Mouse (Mus musculus) hindbrain, embryonic 10.5 days (tissue): ENCODE measurements around the gene Tubb4a. TPM values are rescaled to one million over a fixed set of nuclear protein-coding genes. Genes with fewer than 3 reads are reported as not detected.
A peak's percentile ranks its signal among the peaks of the same experiment; 100 is the strongest.

Experiments used
- DNase-seq: peaks from one replicate; pipeline ENCODE4 v3.0.0-alpha.2; 2017; ENCODE audit warnings: low spot score
- H3K27ac ChIP-seq: fragments of 300-500 bp; sonication (generic); 2 replicates; pipeline ENCODE4 v1.5.1; 2016; ENCODE audit warnings: mild to moderate bottlenecking, moderate library complexity
- H3K27me3 ChIP-seq: fragments of 300-500 bp; sonication (generic); 2 replicates; pipeline ENCODE4 v1.6.1; 2016; ENCODE audit warnings: mild to moderate bottlenecking; ENCODE audit not compliant: poor library complexity, insufficient read depth, severe bottlenecking
- H3K36me3 ChIP-seq: fragments of 300-500 bp; sonication (generic); 2 replicates; pipeline ENCODE4 v1.6.1; 2016; ENCODE audit warnings: mild to moderate bottlenecking, moderate library complexity
- H3K4me1 ChIP-seq: fragments of 300-500 bp; sonication (generic); replicated peaks from 2 replicates; pipeline ENCODE4 v1.6.1; 2016; ENCODE audit warnings: mild to moderate bottlenecking
- H3K4me3 ChIP-seq: fragments of 300-500 bp; sonication (generic); 2 replicates; pipeline ENCODE4 v1.5.1; 2016; ENCODE audit warnings: mild to moderate bottlenecking, moderate library complexity
- H3K9me3 ChIP-seq: fragments of 300-500 bp; sonication (generic); 2 replicates; pipeline ENCODE4 v1.6.1; 2016; ENCODE audit warnings: mild to moderate bottlenecking, moderate library complexity
- WGBS: fragments of 180-500 bp; shearing (Covaris S2); methylation state at CpG from one replicate; pipeline ENCODE4 v1.1.7; 2016; 5-methylcytosine and 5-hydroxymethylcytosine counted together
- polyA plus RNA-seq: library from polyadenylated mRNA; unstranded; fragments of >200 nt; fragmentation: Nextera tagmentation; extraction: Ambion mirVana; gene quantifications from 2 replicates; pipeline ENCODE4 v1.2.1, GENCODE M21; 2016

Tubb4a gene
- polyA plus RNA-seq, 1 experiment from 2014 or later = 167 TPM

DNA sequence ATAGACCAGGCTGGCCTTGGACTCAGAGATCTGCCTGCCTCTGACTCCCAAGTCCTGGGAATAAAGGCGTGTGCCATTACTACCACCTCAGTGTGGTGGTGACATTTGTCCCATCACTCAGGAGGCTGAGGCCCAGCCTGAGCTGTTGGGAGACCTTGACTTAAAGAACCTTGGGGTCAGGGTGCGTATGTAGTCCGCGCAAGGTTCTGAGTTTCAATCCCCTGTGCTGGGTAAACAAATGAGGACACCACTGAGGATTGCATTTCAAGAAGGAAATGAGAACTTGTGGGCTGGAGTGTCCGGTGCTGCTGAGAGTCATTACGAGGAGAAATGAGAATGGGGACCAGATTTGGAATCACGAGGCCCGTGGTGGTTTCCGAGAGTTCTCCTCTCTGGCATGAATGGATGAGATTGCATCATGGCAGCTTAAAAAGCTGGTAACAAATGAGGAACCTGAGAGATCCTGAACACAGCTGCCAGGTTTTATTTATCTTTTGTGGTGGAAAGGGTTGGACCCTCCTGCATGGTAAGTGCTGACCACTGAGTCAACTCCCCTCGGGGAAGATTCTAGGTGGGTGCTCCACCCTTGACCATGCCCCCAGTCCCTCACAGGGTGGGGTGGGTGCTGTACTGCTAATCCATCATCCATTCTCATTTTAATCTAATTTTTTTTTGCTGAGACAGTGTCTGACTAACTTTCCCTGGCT, 25.3 kb upstream of the Tubb4a start:
- 91% methylated on average over 10 of the region's 10 CpGs for WGBS

DNA sequence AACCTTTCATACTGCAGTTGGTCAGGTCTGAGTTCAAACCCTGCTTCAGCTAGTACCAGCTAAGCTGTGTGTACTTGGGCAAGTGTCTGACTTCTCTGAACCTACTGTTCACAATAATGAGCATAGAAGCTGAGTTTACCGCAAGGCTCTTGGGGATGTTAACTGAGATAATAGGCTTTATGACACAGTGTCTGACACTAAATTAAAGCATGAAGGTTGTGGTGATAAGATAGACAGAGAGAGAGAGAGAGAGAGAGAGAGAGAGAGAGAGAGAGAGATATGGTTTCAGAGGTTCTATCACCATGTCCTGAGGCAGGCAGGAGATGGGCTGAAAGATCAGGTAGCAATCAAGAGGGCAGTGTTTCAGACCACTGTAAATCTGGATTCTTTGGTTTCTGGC, 22.4 kb upstream of the Tubb4a start:
- H3K4me3 ChIP-seq = no peak overlapping the region
- DNase-seq = no peak
- WGBS = 83% methylated on average over 1 of the region's 1 CpGs
- peaks cover 24% of the 10 kb centered on the region for H3K4me1 ChIP-seq
- H3K27me3 ChIP-seq = no peaks in the 10 kb centered on the region
- no peak overlapping the region for H3K27ac ChIP-seq
- H3K36me3 ChIP-seq = peaks cover 3% of the 10 kb centered on the region; the same call in 1 of the 2 replicates
- H3K9me3 ChIP-seq = no peaks in the 10 kb centered on the region

More for the DNA sequence above, 25.3 kb upstream of the Tubb4a start:
- no peak overlapping the region for H3K27ac ChIP-seq
- H3K27me3 ChIP-seq = no peaks in the 10 kb centered on the region
- no peaks in the 10 kb centered on the region for H3K9me3 ChIP-seq
- no peaks in the 10 kb centered on the region for H3K4me1 ChIP-seq
- no peaks in the 10 kb centered on the region for H3K36me3 ChIP-seq
- H3K4me3 ChIP-seq = no peak overlapping the region
- no peak for DNase-seq

DNA sequence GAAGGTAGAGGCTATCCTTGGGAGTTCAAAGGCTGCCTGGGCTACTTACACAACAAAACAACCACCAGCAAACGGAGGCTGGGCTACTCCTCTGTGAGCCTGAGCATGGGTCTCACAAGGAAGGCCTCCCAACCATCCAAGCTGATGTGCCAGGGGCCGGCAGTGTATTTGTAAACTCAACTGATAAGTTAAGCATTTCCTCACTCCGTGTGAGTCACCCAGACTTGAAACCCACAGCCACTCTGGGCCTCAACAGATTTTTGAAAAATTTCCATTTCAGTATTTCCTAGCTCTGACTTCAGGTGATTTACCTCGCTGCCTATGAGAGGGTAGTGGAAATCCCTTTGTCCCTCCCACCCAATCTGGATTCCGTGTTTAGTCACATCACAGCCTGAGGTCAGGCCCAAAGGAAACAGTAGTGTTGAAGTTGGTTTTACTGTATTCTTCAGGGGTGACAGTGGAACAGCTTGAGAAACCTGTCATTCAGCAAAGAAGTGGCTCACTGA, 21.1 kb upstream of the Tubb4a start:
- H3K36me3 ChIP-seq = peaks cover 3% of the 10 kb centered on the region; the same call in 1 of the 2 replicates
- no peak overlapping the region for H3K27ac ChIP-seq
- H3K4me1 ChIP-seq = peaks cover 34% of the 10 kb centered on the region
- no peaks in the 10 kb centered on the region for H3K9me3 ChIP-seq
- DNase-seq = no peak
- 56% methylated on average over 5 of the region's 5 CpGs for WGBS
- H3K4me3 ChIP-seq = no peak overlapping the region
- H3K27me3 ChIP-seq = no peaks in the 10 kb centered on the region

DNA sequence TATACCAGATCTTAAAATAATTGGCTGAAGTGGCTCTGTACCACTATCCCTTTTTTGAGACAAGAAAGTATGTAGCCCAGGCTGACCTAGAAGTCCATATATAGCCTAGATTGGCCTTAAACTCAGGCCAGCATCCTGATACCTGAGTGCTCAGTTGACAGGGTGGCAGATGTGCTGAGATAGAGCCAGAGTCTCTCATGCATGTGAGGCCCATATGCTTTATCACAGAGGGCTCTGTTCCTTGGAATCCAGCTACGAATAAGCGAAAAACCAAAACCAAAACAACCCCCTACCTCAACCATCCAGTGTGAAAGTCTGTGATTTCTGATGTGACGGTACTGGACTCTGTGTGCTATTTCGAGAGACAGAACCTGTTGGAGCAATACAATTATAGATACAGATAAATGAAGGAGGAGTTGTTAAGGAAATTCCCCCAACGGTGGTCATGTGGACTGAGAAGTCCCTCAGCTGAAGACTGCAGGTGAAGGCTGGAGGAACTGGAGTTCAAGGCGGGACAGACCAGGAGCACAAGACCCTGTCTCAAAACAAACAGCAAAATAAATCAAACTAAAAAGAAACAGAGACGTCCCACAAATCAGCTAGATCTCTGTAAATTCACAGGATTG, 20.6 kb upstream of the Tubb4a start:
- Histone ChIP-seq H3K9me3 (no peaks in the 10 kb centered on the region), H3K4me3 (no peak overlapping the region), H3K36me3 (peaks cover 3% of the 10 kb centered on the region; the same call in 1 of the 2 replicates), H3K27me3 (no peaks in the 10 kb centered on the region), H3K4me1 (peaks cover 36% of the 10 kb centered on the region), H3K27ac (no peak overlapping the region)
- no peak for DNase-seq
- WGBS = 87% methylated on average over 7 of the region's 7 CpGs

DNA sequence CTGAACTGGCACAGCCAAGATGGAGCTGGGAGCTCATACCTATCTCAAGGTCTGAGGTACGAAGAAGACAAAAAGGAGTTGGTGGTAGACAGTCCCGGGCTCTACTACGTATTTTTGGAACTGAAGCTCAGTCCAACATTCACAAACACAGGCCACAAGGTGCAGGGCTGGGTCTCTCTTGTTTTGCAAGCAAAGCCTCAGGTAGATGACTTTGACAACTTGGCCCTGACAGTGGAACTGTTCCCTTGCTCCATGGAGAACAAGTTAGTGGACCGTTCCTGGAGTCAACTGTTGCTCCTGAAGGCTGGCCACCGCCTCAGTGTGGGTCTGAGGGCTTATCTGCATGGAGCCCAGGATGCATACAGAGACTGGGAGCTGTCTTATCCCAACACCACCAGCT, 19.5 kb upstream of the Tubb4a start:
- no peak for DNase-seq
- WGBS = 90% methylated on average over 5 of the region's 5 CpGs
- Histone ChIP-seq H3K27me3 (no peaks in the 10 kb centered on the region), H3K4me1 (peaks cover 36% of the 10 kb centered on the region), H3K4me3 (peak overlapping the region; percentile 16; the same call in 1 of the 2 replicates), H3K27ac (no peak overlapping the region), H3K36me3 (peaks cover 3% of the 10 kb centered on the region; the same call in 1 of the 2 replicates), H3K9me3 (no peaks in the 10 kb centered on the region)

DNA sequence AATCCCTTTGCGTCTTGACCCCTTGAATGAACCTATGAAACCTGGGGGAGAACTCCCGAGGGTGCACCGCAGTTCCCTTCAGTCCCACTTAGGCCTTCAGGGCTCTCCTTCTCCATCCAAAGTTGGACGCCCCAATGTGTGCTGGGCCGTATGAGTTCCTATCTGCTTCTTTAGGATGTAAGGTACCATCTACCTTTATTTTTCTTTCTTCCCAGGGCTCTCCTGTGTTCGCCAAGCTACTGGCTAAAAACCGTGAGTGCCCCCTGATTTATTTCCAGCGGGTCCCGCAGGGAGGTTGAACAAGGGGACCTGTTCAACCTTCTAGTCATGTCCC, 18.4 kb upstream of the Tubb4a start:
- Histone ChIP-seq H3K36me3 (peaks cover 3% of the 10 kb centered on the region; the same call in 1 of the 2 replicates), H3K4me3 (peak overlapping the region; percentile 82), H3K27ac (peak overlapping the region; percentile 92), H3K9me3 (no peaks in the 10 kb centered on the region), H3K27me3 (no peaks in the 10 kb centered on the region), H3K4me1 (peaks cover 36% of the 10 kb centered on the region)
- no peak for DNase-seq
- WGBS = 5% methylated on average over 9 of the region's 9 CpGs

DNA sequence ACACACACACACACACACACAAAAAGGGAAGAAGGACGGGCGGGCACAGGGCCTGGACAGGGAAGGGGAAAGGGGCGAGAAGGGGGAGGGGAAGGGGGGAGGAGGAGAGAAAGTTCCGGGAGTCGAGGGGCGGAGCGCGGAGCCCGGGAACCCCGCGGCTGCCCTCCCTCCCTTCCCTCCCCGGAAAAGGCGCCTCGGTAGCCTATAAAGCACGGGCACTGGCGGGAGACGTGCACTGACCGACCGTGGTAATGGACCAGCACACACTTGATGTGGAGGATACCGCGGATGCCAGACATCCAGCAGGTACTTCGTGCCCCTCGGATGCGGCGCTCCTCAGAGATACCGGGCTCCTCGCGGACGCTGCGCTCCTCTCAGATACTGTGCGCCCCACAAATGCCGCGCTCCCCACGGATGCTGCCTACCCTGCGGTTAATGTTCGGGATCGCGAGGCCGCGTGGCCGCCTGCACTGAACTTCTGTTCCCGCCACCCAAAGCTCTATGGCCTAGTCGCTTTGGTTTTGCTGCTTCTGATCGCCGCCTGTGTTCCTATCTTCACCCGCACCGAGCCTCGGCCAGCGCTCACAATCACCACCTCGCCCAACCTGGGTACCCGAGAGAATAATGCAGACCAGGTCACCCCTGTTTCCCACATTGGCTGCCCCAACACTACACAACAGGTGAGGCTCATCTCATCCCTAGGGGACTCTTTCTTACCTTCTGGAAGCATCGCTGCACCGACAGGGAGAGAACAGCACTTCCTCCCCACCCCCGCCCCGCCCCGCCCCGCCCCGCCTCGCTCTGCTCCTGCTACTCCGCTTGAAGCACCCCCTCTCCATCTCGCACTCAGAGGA, 17.8 kb upstream of the Tubb4a start, which contains the start of gene Tnfsf9:
TSS of gene Tnfsf9 (plus strand) at position 145 of the 854 bp plus-strand sequence.
- Histone ChIP-seq H3K9me3 (no peaks in the 10 kb centered on the region), H3K36me3 (peaks cover 3% of the 10 kb centered on the region; the same call in 1 of the 2 replicates), H3K27ac (peak within 1 kb of the TSS; percentile 92), H3K4me1 (peaks cover 36% of the 10 kb centered on the region), H3K27me3 (no peaks in the 10 kb centered on the region), H3K4me3 (peak within 1 kb of the TSS; percentile 82)
- under 1% methylated on average over 58 of the region's 61 CpGs for WGBS
- peak; percentile 79 for DNase-seq

DNA sequence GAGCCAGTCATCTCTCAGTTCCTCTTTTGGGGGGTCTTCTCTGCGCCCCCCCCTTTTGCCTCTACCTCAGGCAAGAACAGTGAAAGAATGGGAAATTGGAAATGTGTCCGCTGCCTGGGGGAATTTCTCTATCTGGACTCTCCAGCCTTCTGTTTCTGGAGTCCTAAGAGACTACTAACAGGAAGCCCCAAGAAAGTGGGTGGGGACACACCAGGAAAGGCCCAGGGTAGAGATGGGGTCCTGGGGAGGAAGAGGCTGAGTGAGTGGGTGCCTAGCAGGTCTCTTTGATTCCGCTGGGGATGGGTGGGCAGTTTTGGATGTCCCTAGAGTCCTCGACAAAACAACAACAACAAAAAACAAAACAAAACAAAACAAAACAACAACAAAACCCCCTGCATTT, 16.9 kb upstream of the Tubb4a start:
- peak overlapping the region; percentile 82 for H3K4me3 ChIP-seq
- 39% methylated on average over 4 of the region's 4 CpGs for WGBS
- peaks cover 42% of the 10 kb centered on the region for H3K4me1 ChIP-seq
- H3K36me3 ChIP-seq = peaks cover 3% of the 10 kb centered on the region; the same call in 1 of the 2 replicates
- DNase-seq = no peak
- H3K27ac ChIP-seq = peak overlapping the region; percentile 92
- no peaks in the 10 kb centered on the region for H3K9me3 ChIP-seq
- no peaks in the 10 kb centered on the region for H3K27me3 ChIP-seq

DNA sequence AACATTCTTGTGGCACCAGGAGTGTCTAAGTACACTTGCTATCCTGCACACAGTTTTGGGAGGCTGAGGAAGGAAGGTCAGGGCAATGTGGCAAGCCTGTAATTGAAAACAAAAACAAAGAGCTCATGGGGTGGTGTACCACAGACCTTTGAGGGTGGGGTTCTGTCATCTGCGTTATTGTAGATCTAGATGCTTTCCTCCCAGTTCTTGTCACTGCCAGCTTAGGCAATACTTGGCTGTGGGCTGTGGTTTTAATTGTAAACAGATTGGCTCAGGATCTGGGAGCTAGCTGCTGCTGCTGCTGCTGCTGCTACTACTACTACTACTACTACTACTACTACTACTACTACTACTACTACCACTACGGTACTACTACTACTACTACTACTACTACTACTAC, 14.7 kb upstream of the Tubb4a start:
- no peak overlapping the region for H3K27ac ChIP-seq
- DNase-seq = no peak
- H3K36me3 ChIP-seq = peaks cover 2% of the 10 kb centered on the region; the same call in 1 of the 2 replicates
- H3K4me3 ChIP-seq = no peak overlapping the region
- peaks cover 41% of the 10 kb centered on the region for H3K4me1 ChIP-seq
- H3K27me3 ChIP-seq = no peaks in the 10 kb centered on the region
- 83% methylated on average over 2 of the region's 2 CpGs for WGBS
- no peaks in the 10 kb centered on the region for H3K9me3 ChIP-seq

DNA sequence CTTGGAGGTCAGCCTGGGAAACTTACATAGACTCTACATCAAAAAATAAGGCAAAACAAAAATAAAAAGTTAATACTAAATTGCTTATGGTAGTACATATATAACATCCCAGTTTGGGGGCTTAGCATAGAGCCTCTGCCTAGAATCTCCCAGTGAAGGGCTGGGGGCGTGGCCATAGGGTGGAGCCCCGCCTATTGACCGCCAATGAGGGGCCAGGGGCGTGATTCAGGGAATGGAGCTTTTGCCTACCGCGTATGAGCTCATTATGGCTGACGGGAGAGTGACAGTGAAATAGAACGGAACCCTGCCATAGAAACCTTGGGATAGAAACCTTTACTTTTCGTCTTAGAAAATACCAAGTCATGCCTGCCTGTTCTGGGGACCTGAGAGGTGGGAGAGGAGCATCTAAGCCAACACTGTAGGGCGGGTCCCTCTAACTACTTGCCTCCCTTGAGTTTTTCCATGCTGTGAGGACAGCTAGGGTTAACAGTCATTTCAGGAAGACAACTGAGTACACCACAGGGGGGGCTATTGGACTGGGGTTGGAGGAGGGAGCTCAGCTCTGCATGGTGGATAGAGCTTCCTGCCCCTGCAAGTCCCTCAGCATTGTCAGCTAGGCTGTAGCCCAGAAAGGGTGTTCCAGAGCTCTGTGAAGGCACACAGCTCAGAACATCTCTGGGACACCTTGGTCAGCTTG, 12.2 kb upstream of the Tubb4a start:
- no peak overlapping the region for H3K4me3 ChIP-seq
- H3K9me3 ChIP-seq = no peaks in the 10 kb centered on the region
- peaks cover 29% of the 10 kb centered on the region for H3K4me1 ChIP-seq
- H3K27me3 ChIP-seq = peaks cover 5% of the 10 kb centered on the region; the same call in 1 of the 2 replicates
- H3K27ac ChIP-seq = no peak overlapping the region
- WGBS = 9% methylated on average over 10 of the region's 10 CpGs
- H3K36me3 ChIP-seq = no peaks in the 10 kb centered on the region
- DNase-seq = peak; percentile 17

DNA sequence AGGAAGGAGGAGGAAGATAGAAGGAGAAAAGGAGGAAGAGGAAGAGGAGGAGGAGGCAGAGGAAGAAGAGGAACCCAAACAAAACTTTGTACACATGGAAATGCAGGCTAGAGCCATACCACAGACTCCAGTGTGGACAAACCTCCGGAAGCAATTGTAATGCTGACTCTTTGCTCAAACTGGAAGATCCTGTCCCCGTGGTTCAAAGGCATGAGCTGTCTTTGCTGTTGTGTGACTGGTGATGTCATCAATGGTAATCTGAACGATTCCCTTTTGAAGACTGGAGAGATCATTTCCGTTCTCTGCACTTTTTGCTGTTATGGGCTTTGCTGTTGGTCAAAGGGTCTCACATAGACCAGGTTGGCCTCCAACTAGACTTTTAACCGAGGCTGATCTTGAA, 10.7 kb upstream of the Tubb4a start:
- 83% methylated on average over 5 of the region's 5 CpGs for WGBS
- no peak for DNase-seq

DNA sequence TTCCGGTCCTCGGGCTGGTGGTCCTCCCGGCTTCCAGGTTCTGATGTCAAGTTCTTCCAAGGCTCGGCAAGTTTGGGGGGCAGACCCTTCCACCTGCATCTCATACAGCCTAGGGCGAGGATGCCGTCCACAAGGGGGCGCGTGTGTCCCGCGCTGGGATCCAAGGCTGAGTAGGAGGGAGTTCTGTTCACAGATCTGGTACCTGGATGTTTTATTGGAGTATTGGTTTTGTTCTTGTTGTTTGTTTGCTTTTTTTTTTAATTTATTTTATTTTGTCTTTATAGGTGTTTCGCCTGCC, 9.0 kb upstream of the Tubb4a start:
- DNase-seq = peak; percentile 83
- no peak overlapping the region for H3K27ac ChIP-seq
- no peaks in the 10 kb centered on the region for H3K36me3 ChIP-seq
- H3K4me1 ChIP-seq = peaks cover 20% of the 10 kb centered on the region
- WGBS = 2% methylated on average over 11 of the region's 11 CpGs
- H3K9me3 ChIP-seq = no peaks in the 10 kb centered on the region
- H3K4me3 ChIP-seq = peak overlapping the region; percentile 42
- peaks cover 7% of the 10 kb centered on the region; the same call in 1 of the 2 replicates for H3K27me3 ChIP-seq

More for the DNA sequence above, 10.7 kb upstream of the Tubb4a start:
- Histone ChIP-seq H3K4me3 (no peak overlapping the region), H3K4me1 (peaks cover 20% of the 10 kb centered on the region), H3K9me3 (no peaks in the 10 kb centered on the region), H3K27ac (no peak overlapping the region), H3K36me3 (no peaks in the 10 kb centered on the region), H3K27me3 (peaks cover 7% of the 10 kb centered on the region; the same call in 1 of the 2 replicates)
